Mouse (Mus musculus): Measurements from ENCODE around the gene Atp2c2. TPM values are rescaled to one million over a fixed set of nuclear protein-coding genes. Genes with fewer than 3 reads are reported as not detected.

Gene Atp2c2
- polyA plus RNA-seq, 1 experiment from 2014 or later, result 1.3 TPM

GRCm38 (mm10) chr8:119732072-119732471, 32.3 kb downstream of the Atp2c2 start:
- Histone ChIP-seq H3K27me3 (ENCODE audit: insufficient read depth, low read length) (no peaks in the 10 kb centered on the region), H3K4me2 (ENCODE audit: low read length) (no peak overlapping the region), H3K4me1 (replicated peaks; ENCODE audit: insufficient read depth, low read length) (no peaks in the 10 kb centered on the region), H3K9me3 (replicated peaks; ENCODE audit: low read length) (no peaks in the 10 kb centered on the region), H3K4me3 (replicated peaks; ENCODE audit: low read depth, low read length) (no peak overlapping the region), H3K9ac (ENCODE audit: low read depth, low read length) (no peak overlapping the region), H3K27ac (no peak overlapping the region), H3K36me3 (ENCODE audit: insufficient read depth, low read length) (no peaks in the 10 kb centered on the region)
- WGBS, result 88% methylated on average over 13 of the region's 13 CpGs
- DNase-seq (ENCODE audit: low spot score), result no peak
- no peak for TF ChIP-seq CTCF (IDR thresholded peaks at IDR 0.05; ENCODE audit: low read depth)
- no peak for ATAC-seq (replicated peaks; ENCODE audit: low FRiP score, low read depth)

- no peak overlapping the region for H3K4me3 ChIP-seq (replicated peaks; ENCODE audit: low read depth, low read length)
- WGBS, result 82% methylated on average over 10 of the region's 10 CpGs
- H3K27me3 ChIP-seq (ENCODE audit: insufficient read depth, low read length), result no peaks in the 10 kb centered on the region
- H3K9me3 ChIP-seq (replicated peaks; ENCODE audit: low read length), result no peaks in the 10 kb centered on the region
- H3K4me1 ChIP-seq (replicated peaks; ENCODE audit: insufficient read depth, low read length), result no peaks in the 10 kb centered on the region
- H3K4me2 ChIP-seq (ENCODE audit: low read length), result no peak overlapping the region
- H3K27ac ChIP-seq, result no peak overlapping the region
- ATAC-seq (replicated peaks; ENCODE audit: low FRiP score, low read depth) (no peak), DNase-seq (ENCODE audit: low spot score) (no peak)
- no peaks in the 10 kb centered on the region for H3K36me3 ChIP-seq (ENCODE audit: insufficient read depth, low read length)
- H3K9ac ChIP-seq (ENCODE audit: low read depth, low read length), result no peak overlapping the region
- no peak for TF ChIP-seq CTCF (IDR thresholded peaks at IDR 0.05; ENCODE audit: low read depth)
Observed at GRCm38 (mm10) chr8:119736348-119736917, 36.6 kb downstream of the Atp2c2 start.

GRCm38 (mm10) chr8:119737093-119737900, 37.5 kb downstream of the Atp2c2 start:
- DNase-seq (ENCODE audit: low spot score), result no peak
- H3K4me3 ChIP-seq (replicated peaks; ENCODE audit: low read depth, low read length), result no peak overlapping the region
- no peak overlapping the region for H3K9ac ChIP-seq (ENCODE audit: low read depth, low read length)
- no peak overlapping the region for H3K4me2 ChIP-seq (ENCODE audit: low read length)
- WGBS, result 83% methylated on average over 11 of the region's 11 CpGs
- H3K4me1 ChIP-seq (replicated peaks; ENCODE audit: insufficient read depth, low read length), result no peaks in the 10 kb centered on the region
- no peak overlapping the region for H3K27ac ChIP-seq
- H3K36me3 ChIP-seq (ENCODE audit: insufficient read depth, low read length), result no peaks in the 10 kb centered on the region
- no peak for ATAC-seq (replicated peaks; ENCODE audit: low FRiP score, low read depth)
- TF ChIP-seq CTCF (IDR thresholded peaks at IDR 0.05; ENCODE audit: low read depth), result no peak
- H3K27me3 ChIP-seq (ENCODE audit: insufficient read depth, low read length), result no peaks in the 10 kb centered on the region
- H3K9me3 ChIP-seq (replicated peaks; ENCODE audit: low read length), result no peaks in the 10 kb centered on the region

- no peak for ATAC-seq (replicated peaks; ENCODE audit: low FRiP score, low read depth)
- no peak overlapping the region for H3K27ac ChIP-seq
- no peaks in the 10 kb centered on the region for H3K27me3 ChIP-seq (ENCODE audit: insufficient read depth, low read length)
- H3K9me3 ChIP-seq (replicated peaks; ENCODE audit: low read length), result no peaks in the 10 kb centered on the region
- H3K36me3 ChIP-seq (ENCODE audit: insufficient read depth, low read length), result no peaks in the 10 kb centered on the region
- WGBS, result 80% methylated on average over 19 of the region's 19 CpGs
- no peak overlapping the region for H3K9ac ChIP-seq (ENCODE audit: low read depth, low read length)
- no peaks in the 10 kb centered on the region for H3K4me1 ChIP-seq (replicated peaks; ENCODE audit: insufficient read depth, low read length)
- no peak overlapping the region for H3K4me3 ChIP-seq (replicated peaks; ENCODE audit: low read depth, low read length)
- no peak for TF ChIP-seq CTCF (IDR thresholded peaks at IDR 0.05; ENCODE audit: low read depth)
- DNase-seq (ENCODE audit: low spot score), result no peak
- H3K4me2 ChIP-seq (ENCODE audit: low read length), result no peak overlapping the region
Observed at GRCm38 (mm10) chr8:119738129-119738907, 38.5 kb downstream of the Atp2c2 start.

- H3K9me3 ChIP-seq (replicated peaks; ENCODE audit: low read length), result no peaks in the 10 kb centered on the region
- DNase-seq (ENCODE audit: low spot score) (no peak), ATAC-seq (replicated peaks; ENCODE audit: low FRiP score, low read depth) (no peak)
- H3K27ac ChIP-seq, result no peak overlapping the region
- TF ChIP-seq CTCF (IDR thresholded peaks at IDR 0.05; ENCODE audit: low read depth), result no peak
- no peak overlapping the region for H3K9ac ChIP-seq (ENCODE audit: low read depth, low read length)
- no peaks in the 10 kb centered on the region for H3K36me3 ChIP-seq (ENCODE audit: insufficient read depth, low read length)
- no peak overlapping the region for H3K4me2 ChIP-seq (ENCODE audit: low read length)
- H3K4me1 ChIP-seq (replicated peaks; ENCODE audit: insufficient read depth, low read length), result no peaks in the 10 kb centered on the region
- no peak overlapping the region for H3K4me3 ChIP-seq (replicated peaks; ENCODE audit: low read depth, low read length)
- no peaks in the 10 kb centered on the region for H3K27me3 ChIP-seq (ENCODE audit: insufficient read depth, low read length)
- WGBS, result 45% methylated on average over 4 of the region's 4 CpGs
Observed at GRCm38 (mm10) chr8:119740634-119741033, 40.8 kb downstream of the Atp2c2 start.

- DNase-seq (ENCODE audit: low spot score), result no peak
- no peak for TF ChIP-seq CTCF (IDR thresholded peaks at IDR 0.05; ENCODE audit: low read depth)
- H3K27ac ChIP-seq, result no peak overlapping the region
- H3K9me3 ChIP-seq (replicated peaks; ENCODE audit: low read length), result no peaks in the 10 kb centered on the region
- H3K4me1 ChIP-seq (replicated peaks; ENCODE audit: insufficient read depth, low read length), result no peaks in the 10 kb centered on the region
- H3K36me3 ChIP-seq (ENCODE audit: insufficient read depth, low read length), result no peaks in the 10 kb centered on the region
- ATAC-seq (replicated peaks; ENCODE audit: low FRiP score, low read depth), result no peak
- WGBS, result 83% methylated on average over 7 of the region's 7 CpGs
- no peak overlapping the region for H3K4me3 ChIP-seq (replicated peaks; ENCODE audit: low read depth, low read length)
- no peak overlapping the region for H3K4me2 ChIP-seq (ENCODE audit: low read length)
- no peak overlapping the region for H3K9ac ChIP-seq (ENCODE audit: low read depth, low read length)
- no peaks in the 10 kb centered on the region for H3K27me3 ChIP-seq (ENCODE audit: insufficient read depth, low read length)
Observed at GRCm38 (mm10) chr8:119742409-119742808, 42.6 kb downstream of the Atp2c2 start.
